Mouse (Mus musculus): Measurements from ENCODE around the gene Cux1.

Gene Cux1

DNA sequence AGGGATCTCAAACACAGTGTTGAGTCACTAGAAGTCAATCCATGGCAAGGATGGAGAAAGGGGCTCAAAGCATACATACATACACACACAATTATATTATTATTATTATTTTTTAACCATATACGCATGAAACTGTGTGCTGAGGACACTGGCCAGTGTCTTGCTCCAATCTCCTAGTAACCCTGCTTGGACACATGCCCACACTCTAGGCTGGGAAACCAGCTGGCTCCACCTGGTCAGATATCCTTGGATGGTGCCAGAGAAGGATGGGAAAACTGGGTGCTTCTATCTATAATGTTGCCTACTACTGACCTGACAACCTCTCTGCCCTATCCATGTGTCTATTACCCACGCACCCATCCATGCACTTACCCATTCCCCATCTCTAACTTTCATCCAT is 275.7 kb downstream of the Cux1 start:
- DNase-seq, result no peak

- DNase-seq, result no peak
Observed at GRCm38 (mm10) chr5:136289776-136290175, 277.5 kb downstream of the Cux1 start.

- peak; percentile 34 for DNase-seq
Observed at GRCm38 (mm10) chr5:136288351-136289081, 278.8 kb downstream of the Cux1 start.

- no peak for DNase-seq
Observed at GRCm38 (mm10) chr5:136286566-136286965, 280.7 kb downstream of the Cux1 start.

GRCm38 (mm10) chr5:136285106-136285505 is 282.2 kb downstream of the Cux1 start:
- no peak for DNase-seq

- peak; percentile 41 for DNase-seq
Observed at GRCm38 (mm10) chr5:136281351-136281750, 285.9 kb downstream of the Cux1 start.

- no peak for DNase-seq
Observed at GRCm38 (mm10) chr5:136274739-136275138, 292.6 kb downstream of the Cux1 start.

DNA sequence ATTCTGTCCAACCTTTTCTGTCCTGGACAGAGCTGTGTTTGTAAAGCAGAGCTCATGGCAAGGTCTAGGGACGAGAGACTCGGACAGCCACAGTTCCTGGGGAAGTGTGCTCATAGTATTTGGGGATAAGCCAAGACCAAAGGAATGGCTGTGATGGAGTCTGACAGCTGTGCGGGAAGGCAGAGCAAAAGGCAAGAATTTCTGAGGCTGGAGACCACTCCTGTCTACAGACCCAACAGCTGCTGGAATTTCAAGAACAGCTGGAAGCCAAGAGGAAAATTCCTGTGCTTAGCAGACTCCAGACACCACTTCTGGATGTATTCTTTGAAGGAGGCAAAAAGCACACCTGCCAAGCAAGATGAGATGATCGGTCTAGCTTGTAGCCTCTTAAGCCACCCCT is 297.4 kb downstream of the Cux1 start:
- DNase-seq, result no peak

- no peak for DNase-seq
Observed at GRCm38 (mm10) chr5:136266077-136266476, 301.2 kb downstream of the Cux1 start.

- DNase-seq, result no peak
Observed at GRCm38 (mm10) chr5:136263342-136263741, 303.9 kb downstream of the Cux1 start.

- peak; percentile 69 for DNase-seq
Observed at GRCm38 (mm10) chr5:136258919-136259318, 308.4 kb downstream of the Cux1 start.

DNA sequence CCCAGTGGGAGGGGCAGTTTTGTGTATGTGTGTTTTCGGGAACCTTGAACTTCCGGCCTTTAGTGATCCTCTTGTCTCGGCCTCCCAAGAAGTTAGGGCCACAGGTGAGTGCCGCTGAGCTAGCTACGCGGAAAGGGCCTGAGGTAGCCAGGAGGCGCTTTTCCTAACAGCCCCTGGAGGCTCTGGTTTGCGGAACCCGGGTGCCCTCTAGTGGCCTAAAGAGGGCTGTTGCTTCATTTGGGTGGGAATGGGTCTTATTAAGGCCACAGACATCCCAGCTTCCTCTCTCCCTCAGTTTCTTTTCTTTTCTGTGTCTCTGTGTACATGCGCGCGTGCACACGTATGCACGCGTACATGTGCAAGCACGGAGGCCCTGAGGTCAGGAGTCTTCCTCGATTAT is 314.4 kb downstream of the Cux1 start:
- peak; percentile 69 for DNase-seq

DNA sequence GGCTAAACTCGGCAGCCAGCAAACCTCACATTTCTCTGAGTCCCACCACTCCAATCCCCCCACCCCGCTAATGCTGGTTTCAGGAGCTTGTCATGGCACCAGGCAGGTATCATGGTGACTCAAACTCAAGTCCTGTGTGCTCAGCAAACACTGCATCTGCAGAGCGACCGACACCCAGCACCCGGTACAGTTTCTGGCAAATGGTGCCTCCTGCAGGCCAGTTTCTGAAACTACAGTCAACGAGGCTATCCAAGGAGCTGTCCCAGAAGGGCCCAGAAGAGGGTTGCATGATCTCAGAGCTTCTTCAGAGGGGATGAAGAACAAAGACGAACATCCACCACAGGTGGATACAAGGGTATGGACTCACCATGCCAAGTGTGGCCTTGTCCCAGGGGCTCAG is 316.3 kb downstream of the Cux1 start:
- DNase-seq, result no peak

- DNase-seq, result no peak
Observed at GRCm38 (mm10) chr5:136248441-136248840, 318.8 kb downstream of the Cux1 start.

- DNase-seq, result no peak
Observed at GRCm38 (mm10) chr5:136246452-136246838, 320.8 kb downstream of the Cux1 start, which contains the start of gene Sh2b2. Sh2b2 (minus strand) TSS chr5:136246556.

GRCm38 (mm10) chr5:136245541-136246451 is 321.5 kb downstream of the Cux1 start:
- no peak for DNase-seq

DNA sequence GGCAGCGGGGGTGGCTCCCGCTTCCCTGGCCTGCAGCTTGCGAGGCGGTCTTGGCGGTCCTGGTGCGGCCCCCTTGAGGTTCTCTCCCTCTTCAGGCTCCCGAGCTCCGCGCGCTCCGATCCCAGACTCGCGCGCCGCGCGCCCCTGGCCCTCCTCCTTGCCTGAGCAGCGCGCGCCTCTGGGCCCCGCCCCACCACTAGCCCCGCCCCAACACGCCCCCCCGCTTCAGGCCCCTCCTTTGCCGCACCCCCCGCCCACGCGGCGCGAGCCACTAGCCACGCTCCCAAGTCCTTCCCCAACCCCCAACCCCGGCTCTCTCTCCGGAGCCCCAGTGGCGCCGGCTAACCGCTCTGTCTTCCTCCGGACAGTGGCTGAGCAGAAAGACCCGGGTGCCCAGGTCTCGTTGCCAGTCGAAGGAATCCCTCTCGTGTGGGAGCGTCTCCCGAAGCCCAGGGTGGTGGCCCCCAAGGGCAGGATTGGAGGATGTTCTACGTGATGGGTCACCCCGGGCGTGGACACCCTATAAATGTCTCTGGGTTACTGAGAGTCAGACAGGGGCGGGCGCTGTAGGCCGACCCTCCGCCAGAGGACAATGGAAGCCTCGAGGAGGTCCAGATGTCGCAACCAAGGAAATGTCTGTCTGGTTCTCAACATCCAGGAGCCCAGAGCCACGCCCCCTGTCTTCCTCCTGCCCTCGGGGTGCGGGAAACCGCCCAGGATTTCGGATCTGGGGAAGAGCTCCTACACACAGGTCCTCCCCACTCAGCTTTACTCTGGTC is 322.3 kb downstream of the Cux1 start:
- peak; percentile 40 for DNase-seq

- peak; percentile 19 for DNase-seq
Observed at GRCm38 (mm10) chr5:136243851-136244761, 323.2 kb downstream of the Cux1 start.

DNA sequence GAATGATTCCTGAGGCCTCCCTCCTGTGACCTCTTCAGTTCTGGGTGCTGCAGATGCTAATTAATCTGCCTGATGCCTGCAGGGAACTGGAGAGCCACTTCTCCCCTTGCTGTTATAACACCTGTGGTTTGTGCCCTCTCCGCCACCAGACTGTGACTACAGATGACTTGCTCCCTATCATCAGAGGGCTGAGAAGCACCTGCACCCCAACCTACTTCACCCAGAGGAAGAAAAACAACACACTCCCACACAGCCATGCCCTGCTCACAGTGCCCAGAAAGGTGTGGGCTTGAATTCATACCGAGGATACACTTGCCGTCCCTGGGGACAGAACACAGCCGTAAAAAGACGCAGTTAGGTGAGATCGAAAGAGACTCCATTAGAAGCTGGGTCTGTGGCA is 326.1 kb downstream of the Cux1 start:
- DNase-seq, result no peak

- DNase-seq, result no peak
Observed at GRCm38 (mm10) chr5:136240381-136240780, 326.9 kb downstream of the Cux1 start.

GRCm38 (mm10) chr5:136237607-136238006 is 329.7 kb downstream of the Cux1 start:
- DNase-seq, result no peak

- DNase-seq, result no peak
Observed at GRCm38 (mm10) chr5:136236611-136237010, 330.7 kb downstream of the Cux1 start.
